ENCODE assay signal across 8 mouse cellular contexts in genomic region chr4:83417160-83417819, GRCm38 (mm10). TPM values are rescaled to one million over a fixed set of nuclear protein-coding genes. Genes with fewer than 3 reads are reported as not detected.
DNase-seq lines count a peak whose midpoint lies in the region; ATAC-seq and TF ChIP-seq lines count a peak whose summit lies in the region.

TSS of gene Snapc3 (plus strand) at chr4:83417724.

- H3K4me2 ChIP-seq in lung, postnatal 0 days (replicated peaks; ENCODE audit: low read depth, low read length): peak within 1 kb of the TSS; percentile 67

- peak; percentile 39 for TF ChIP-seq CTCF in lung, postnatal 0 days (IDR thresholded peaks at IDR 0.05)

- H3K9me3 ChIP-seq in hindbrain, embryonic 10.5 days: no peaks in the 10 kb centered on the region; the same call in 1 of the 2 replicates
- no peaks in the 10 kb centered on the region for H3K9me3 ChIP-seq in lung, postnatal 0 days (ENCODE audit: low read length)

- TF ChIP-seq EP300 in lung, postnatal 0 days (IDR thresholded peaks at IDR 0.05): no peak

- H3K27ac ChIP-seq in hindbrain, embryonic 10.5 days: peak within 1 kb of the TSS; percentile 93
- peak within 1 kb of the TSS; percentile 68 for H3K27ac ChIP-seq in lung, postnatal 0 days (ENCODE audit: low read length)

- H3K27me3 ChIP-seq in hindbrain, embryonic 10.5 days (ENCODE audit: insufficient read depth, poor library complexity, severe bottlenecking): no peaks in the 10 kb centered on the region
- H3K27me3 ChIP-seq in lung, postnatal 0 days (replicated peaks; ENCODE audit: insufficient read depth, low read length): no peaks in the 10 kb centered on the region

- WGBS in hindbrain, embryonic 10.5 days: 2% methylated on average over 41 of the region's 41 CpGs
- under 1% methylated on average over 41 of the region's 41 CpGs for WGBS in lung, postnatal 0 days

- H3K4me1 ChIP-seq in hindbrain, embryonic 10.5 days (replicated peaks): peaks cover 16% of the 10 kb centered on the region
- H3K4me1 ChIP-seq in lung, postnatal 0 days (ENCODE audit: insufficient read depth, low read depth, low read length): no peaks in the 10 kb centered on the region; the same call in 1 of the 2 replicates

- H3K4me3 ChIP-seq in hindbrain, embryonic 10.5 days: peak within 1 kb of the TSS; percentile 96
- peak within 1 kb of the TSS; percentile 82 for H3K4me3 ChIP-seq in lung, postnatal 0 days (ENCODE audit: low read depth, low read length)

- peak; percentile 98 for ATAC-seq in frontal cortex, adult (ENCODE audit: low TSS enrichment)
- peak; percentile 100 for ATAC-seq in lung, postnatal 0 days

- peak; percentile 95 for DNase-seq in MN1 (ENCODE audit: low spot score)
- DNase-seq in cerebellum, adult 9-10 months: peak; percentile 95
- peak; percentile 97 for DNase-seq in hindbrain, embryonic 10.5 days (ENCODE audit: low spot score)
- peak; percentile 96 for DNase-seq in layer of hippocampus, adult 9-11 months
- DNase-seq in lung, postnatal 0 days (ENCODE audit: low spot score): peak; percentile 99
- peak; percentile 92 for DNase-seq in ovary, postnatal 14 days (ENCODE audit: low spot score)
- DNase-seq in thymus, postnatal 14 days: peak; percentile 96

- peaks cover 21% of the 10 kb centered on the region for H3K36me3 ChIP-seq in hindbrain, embryonic 10.5 days
- no peaks in the 10 kb centered on the region for H3K36me3 ChIP-seq in lung, postnatal 0 days (ENCODE audit: insufficient read depth, low read length)

- peak within 1 kb of the TSS; percentile 65 for H3K9ac ChIP-seq in lung, postnatal 0 days (replicated peaks; ENCODE audit: low read depth)

RNA-seq across cellular contexts. Expression of gene Snapc3, which starts in this region (rescaled TPM):
- polyA plus RNA-seq in hindbrain, embryonic 10.5 days (2016; fragmentation: Nextera tagmentation; extraction: Ambion mirVana): 63.8 and 65.1 TPM in 2 replicates
- 21.5 and 24.5 TPM in 2 replicates for polyA plus RNA-seq in lung, postnatal 0 days (2015; fragmentation: Nextera tagmentation; extraction: Ambion mirVana)

Comparison
In these comparisons a context has a peak if more than half of its experiments do, and no peak if none do; other contexts are left out.
1. Peak in every context shown above with its lines: DNase-seq, ATAC-seq, H3K4me3 ChIP-seq and H3K27ac ChIP-seq.